Mouse (Mus musculus): ENCODE measurements around the gene Trf.

DNA sequence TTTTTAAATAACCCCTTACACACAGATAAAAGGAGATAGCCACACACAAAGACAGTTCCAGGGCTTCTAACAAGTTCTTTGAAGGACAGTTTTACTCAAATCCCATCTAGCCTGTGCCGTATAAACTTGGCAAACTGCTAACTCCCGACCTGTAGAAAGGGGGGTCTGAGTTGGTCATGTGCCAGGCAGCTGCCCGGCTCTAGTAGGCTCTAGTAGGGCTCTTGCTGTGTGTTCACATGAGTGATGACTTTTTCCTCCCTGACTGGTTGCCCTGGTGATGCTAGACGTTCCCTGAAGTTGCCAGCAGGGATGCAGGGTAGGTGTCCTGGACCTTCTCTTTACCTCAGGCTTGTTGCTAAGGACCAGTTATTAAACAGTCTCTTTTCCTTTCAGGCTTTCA, 40.9 kb upstream of the Trf start:
- TF ChIP-seq CTCF (IDR thresholded peaks at IDR 0.05; ENCODE audit: low read depth): no peak
- no peak for TF ChIP-seq EP300 (IDR thresholded peaks at IDR 0.05; ENCODE audit: low read depth)
